Comparison of ENCODE assay signal across 8 mouse cellular contexts in genomic region chr13:98205771-98206545, GRCm38 (mm10). TPM values are rescaled to one million over a fixed set of nuclear protein-coding genes. Genes with fewer than 3 reads are reported as not detected.
DNase-seq lines count a peak whose midpoint lies in the region; ATAC-seq lines count a peak whose summit lies in the region.

Arhgef28 (minus strand) TSS chr13:98206439.

- no peaks in the 10 kb centered on the region for H3K27me3 ChIP-seq in intestine, embryonic 15.5 days (replicated peaks)

- peaks cover 8% of the 10 kb centered on the region; the same call in 1 of the 2 replicates for H3K4me1 ChIP-seq in intestine, embryonic 15.5 days (replicated peaks)

- H3K36me3 ChIP-seq in intestine, embryonic 15.5 days, result no peaks in the 10 kb centered on the region

- peak within 1 kb of the TSS; percentile 73 for H3K27ac ChIP-seq in intestine, embryonic 15.5 days

- WGBS in intestine, embryonic 15.5 days, result under 1% methylated on average over 49 of the region's 76 CpGs

- intact Hi-C loops in left cerebral cortex, postnatal 36 days (cut with DNase I), result no loop called here

- H3K4me2 ChIP-seq in intestine, embryonic 15.5 days (replicated peaks), result peak within 1 kb of the TSS; percentile 88

- H3K4me3 ChIP-seq in intestine, embryonic 15.5 days (replicated peaks), result peak within 1 kb of the TSS; percentile 64

- peak; percentile 87 for ATAC-seq in intestine, embryonic 15.5 days
- ATAC-seq in monocyte, adult 5-6 weeks (replicated peaks; ENCODE audit: insufficient number of reproducible peaks, low FRiP score, low TSS enrichment, poor library complexity, severe bottlenecking), result no peak

- peak within 1 kb of the TSS; percentile 47 for H3K9ac ChIP-seq in intestine, embryonic 15.5 days

- DNase-seq in adrenal gland, adult 18-20 months (ENCODE audit: low spot score in 2 of 2), result peak; percentile 71 to 76
- DNase-seq in embryo, embryonic 10 days (ENCODE audit: low spot score), result peak; percentile 81
- peak; percentile 39 to 58 for DNase-seq in gastrocnemius, postnatal 4 days (ENCODE audit: low spot score in 2 of 2)
- DNase-seq in left cerebral cortex, postnatal 36 days (ENCODE audit: low spot score in 2 of 2), result peak; percentile 49 to 57
- peak; percentile 63 for DNase-seq in mesoderm, embryonic 11.5 days (ENCODE audit: low read depth, low spot score)
- DNase-seq in skeletal muscle tissue, adult 2 months (ENCODE audit: low read depth, low spot score), result peak; percentile 42

- H3K9me3 ChIP-seq in intestine, embryonic 15.5 days, result no peaks in the 10 kb centered on the region

RNA-seq across cellular contexts. Expression of gene Arhgef28, which starts in this region (rescaled TPM):
- 10 to 100 TPM; 14.2 to 28.0 TPM for total RNA-seq in adrenal gland, adult 18-20 months (2021)
- total RNA-seq in gastrocnemius, postnatal 4 days (2021), result 1 to 10 TPM; 4.8 to 5.9 TPM
- polyA plus RNA-seq in intestine, embryonic 15.5 days (2015; fragmentation: Nextera tagmentation; extraction: Ambion mirVana), result 15.6 and 18.1 TPM in 2 replicates
- 10 to 100 TPM; 33.0 to 40.7 TPM for total RNA-seq in left cerebral cortex, postnatal 36 days (2021)
- total RNA-seq in monocyte, adult 5-6 weeks (2017), result 0.19 TPM in 1 of 3 replicates, not detected in the others
